Mouse (Mus musculus) thymus, postnatal 36 days (tissue): ENCODE data around the gene Gns.
"Not testable (repeated sequence)": the region's sequence is repeated elsewhere in the genome, so short reads cannot be mapped to it uniquely, and the experiment has no call there.

Experiments used
- DNase-seq, 2 experiments: peaks; one replicate each; pipeline ENCODE4 v3.0.0; 2022; ENCODE audit warnings: mixed read lengths in 2 of 2

Gene Gns

DNA sequence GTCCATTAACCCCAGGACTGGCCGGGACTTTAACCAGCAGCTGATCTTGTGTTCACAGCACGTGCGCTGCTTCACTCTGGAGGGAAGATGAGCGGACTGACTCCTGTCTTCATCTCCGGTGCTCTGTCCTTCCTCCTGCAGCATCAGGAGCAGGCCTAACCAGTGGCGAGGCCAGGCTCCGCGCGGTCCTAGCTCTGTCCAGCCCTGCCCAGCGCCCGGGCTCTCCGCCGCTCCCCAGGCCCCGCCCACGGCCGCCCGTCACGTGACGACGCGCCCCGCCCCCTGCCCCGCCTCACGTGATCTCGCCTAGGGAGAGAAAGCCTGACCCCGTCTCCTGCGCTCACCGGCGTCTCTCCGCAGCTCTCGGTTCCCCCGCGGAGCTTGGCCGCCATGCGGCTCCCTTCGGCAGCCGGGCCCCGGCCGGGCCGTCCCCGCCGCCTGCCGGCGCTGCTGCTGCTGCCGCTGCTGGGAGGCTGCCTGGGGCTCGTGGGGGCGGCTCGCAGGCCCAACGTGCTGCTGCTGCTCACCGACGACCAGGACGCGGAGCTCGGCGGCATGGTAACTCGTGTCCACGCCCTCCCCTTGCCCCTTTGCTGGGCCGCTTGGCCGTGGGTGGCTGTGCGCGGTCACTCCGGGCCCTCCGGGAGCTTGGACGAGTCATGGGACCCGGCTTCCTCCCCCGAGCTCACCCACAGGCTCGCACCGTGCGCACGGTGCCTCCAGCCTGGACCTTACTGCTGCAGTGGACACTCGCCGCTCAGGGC lies at the start of gene Gns:
TSS of gene Gns (plus strand) at position 290 of the 764 bp plus-strand sequence.
- peak; percentile 79 to 80 for DNase-seq

DNA sequence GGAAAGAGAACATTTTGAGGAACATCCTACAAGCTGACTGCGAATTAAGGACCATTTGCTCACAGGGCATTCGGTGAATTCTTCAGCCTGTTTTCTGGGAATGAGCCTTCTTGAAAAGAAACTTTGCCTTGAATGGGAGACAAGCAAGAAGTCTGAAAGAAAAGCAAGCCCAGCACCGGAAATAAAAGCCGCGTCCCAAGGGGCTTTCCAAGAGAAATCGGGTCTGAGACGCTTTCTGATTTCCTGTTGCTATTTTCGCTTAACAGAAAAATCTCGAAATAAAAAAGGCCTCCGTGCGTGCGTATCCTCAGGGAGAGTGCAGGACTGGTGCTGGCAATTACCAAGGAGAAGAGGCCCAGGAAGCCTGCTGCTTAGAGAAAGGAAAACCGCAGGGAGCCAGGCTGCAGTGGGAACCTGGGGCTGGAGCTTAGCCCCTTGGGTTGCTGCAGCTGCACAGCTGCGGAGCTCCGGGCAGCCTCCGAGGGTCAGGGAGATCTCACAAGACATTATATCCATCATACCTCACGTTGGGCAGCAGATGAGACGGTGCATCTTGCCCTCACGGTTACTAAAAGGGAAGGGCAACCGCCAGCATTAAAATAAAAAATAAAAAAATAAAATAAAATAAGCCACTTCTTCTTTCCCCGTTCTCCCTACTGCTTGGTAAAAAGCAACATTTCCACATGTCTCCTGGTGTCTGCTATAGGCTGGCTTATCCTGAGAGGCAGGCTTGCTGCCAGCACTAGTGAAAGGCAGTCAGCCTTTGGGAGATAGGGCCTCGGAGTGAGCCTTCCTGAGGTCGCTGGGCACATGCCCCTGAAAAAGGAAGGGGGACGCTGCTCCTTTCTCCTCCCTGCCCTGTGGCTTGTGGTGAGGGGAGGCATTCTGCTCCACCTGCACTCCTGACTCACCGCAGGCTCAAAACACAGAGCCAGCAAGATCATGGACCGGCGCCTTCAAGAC lies 49.3 kb upstream of the Gns start:
- DNase-seq, result no peak

DNA sequence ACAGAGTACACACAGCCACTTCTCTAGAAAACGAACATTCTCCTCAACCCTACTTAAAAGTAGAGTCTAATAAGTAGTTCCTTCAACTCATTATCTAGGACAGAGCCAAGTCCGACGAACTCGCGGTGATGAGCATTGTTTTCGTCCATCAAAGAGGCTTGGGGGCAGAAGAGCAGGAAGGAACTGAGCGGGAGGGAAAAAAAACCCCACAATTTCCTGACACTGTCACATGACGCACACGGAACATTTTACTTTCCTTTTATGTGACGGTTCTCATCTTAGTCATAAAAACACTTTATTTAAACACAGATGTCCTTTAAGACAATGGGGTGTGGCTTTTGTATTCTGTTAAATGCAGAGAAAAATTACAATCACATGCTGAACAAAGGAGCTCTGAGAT lies 48.5 kb upstream of the Gns start:
- DNase-seq, result no peak

DNA sequence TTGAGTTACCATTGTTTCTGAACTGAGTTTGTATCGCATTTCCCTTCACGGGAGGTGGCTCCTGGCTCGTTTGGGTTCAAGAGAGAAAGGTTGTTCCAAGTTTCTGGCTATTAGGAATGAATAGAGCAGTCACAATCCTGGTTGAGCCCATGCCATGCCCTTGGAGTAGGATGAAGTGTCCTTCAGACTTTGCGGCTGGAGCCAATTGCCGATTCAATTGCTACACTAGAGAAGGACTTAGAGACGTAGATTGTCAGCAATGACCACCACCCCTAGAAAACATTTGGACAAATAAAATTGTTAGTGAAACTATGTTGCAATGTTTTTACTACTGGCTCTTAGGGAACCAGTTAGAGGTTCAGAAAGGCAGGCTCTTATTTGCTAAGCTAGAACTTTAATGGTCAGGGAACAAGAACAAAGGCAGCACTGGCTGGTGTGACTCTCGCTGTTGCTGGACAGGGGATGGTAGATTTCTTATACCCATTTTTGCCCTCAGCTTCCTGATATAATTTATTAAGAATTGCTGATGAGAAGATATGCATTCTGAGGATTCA lies 46.4 kb upstream of the Gns start:
- no peak for DNase-seq

DNA sequence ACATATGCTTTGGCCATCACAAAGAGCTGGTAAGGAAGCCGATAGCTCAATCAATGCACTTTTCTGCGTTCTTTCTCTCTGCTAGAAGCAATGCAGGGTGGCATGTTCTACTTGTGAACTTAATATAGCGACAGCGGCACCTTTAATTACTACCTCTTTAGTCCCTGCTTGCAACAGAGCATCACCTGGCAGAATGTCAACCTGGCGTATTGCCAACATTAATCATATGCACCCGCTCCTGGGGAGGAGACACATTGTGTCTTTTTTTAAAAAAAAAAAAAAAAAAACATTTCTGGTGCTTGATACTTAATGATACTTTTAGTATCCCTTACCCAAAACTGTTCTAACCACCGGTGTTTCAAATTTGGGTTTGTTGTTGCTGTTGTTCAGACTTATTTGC lies 41.4 kb upstream of the Gns start:
- DNase-seq, result no peak

- DNase-seq, result peak in 1 of 2 experiments; percentile 18
These were observed 38.7 kb upstream of the Gns start for GRCm38 (mm10) chr10:121326167-121326566.

DNA sequence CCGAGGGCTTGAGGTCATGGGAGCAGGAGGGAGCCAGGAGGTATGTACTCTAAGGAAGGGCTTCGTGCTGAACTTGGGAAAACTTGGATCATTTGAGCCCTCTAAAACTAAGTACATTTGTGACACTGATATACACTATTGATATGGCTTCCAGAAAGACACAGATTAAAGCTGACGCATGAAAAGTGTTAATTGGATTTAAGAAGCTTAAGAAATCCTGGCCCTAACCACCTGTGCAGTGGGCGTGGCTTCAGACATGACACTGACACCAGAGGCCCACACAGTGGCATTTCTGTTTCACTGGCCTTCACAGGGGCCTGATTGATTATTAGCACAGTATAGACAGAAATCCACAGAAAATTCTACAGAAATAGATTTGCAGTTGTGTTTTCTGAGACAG lies 35.3 kb upstream of the Gns start:
- DNase-seq, result no peak

- DNase-seq, result peak; percentile 62 to 70
These were observed 34.0 kb upstream of the Gns start for GRCm38 (mm10) chr10:121330940-121331339.

DNA sequence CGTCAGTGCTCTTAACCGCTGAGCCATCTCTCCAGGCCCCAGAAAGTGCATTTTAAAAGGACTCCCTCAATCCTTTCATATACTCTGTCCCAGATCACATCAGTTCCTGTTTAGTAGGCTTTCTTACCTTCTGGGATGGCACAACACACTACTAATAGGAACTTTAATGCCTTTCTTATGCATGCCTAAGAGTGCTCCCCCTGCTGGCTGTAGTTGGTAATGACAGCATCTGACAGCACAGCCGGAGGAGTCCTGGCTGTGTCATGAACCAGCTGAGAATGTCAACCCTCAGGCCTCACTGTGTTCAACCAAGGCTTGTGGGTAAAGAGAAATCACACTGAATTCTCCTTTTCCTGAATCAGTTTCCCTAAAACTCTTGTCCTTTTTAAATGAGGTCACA lies 30.3 kb upstream of the Gns start:
- DNase-seq, result peak; percentile 52 to 65

DNA sequence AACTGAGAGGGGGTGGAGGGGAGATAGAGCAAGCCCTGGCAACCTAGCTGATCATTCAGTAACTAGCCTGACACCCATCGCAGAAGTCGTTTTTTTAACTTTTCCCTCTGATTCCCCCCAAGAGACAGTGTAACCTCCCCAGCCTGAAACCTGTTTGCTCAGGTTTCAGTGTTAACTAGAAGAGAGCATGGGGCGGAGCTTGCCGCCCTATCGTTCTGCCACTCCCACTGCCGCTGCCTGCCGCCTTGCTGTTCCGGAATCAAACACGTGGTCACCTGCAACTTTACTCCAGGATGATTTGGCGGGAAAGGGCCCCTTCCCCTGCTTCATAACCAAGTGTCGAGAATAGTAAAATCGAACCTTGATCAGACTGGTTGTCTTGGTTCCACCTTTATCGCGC lies 28.4 kb upstream of the Gns start:
- not testable (repeated sequence) for DNase-seq

DNA sequence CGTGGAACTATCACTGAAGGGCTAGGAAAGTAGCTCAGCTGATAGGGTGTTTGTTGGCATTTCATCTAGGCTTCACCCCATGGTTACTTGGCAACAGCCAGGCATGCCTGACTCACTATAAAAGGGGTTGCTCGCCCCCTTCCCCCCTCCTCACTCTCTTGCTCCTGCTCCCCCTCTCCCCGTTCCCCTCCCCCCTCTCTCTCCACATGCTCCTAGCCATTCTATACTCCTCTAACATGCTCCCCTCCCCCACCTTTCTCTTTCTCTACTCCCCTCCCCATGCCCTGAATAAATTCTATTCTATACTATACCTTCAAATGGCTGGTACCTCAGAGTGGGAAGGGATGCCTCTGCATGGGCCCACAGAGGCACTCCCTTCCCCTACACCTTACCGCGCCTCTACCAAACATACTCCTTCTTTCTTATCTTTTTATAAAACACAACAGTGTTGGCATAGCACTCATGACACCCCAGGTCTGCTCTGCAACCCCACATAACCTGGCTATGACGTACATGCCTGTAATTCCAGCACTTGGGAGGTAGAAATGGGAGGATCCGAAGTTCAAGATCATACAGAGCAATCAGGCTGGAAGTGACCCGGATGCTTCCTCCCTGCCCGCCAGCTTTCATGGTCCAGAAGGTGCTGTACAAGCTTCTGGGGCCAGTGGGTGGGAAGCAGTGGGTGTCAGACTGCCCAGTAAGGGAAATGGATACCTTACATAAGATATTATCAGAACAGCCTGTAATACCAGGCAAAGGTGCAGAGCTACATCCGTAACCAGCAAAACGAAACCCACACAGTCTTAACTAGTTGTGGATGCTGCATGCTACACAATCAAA lies 23.9 kb upstream of the Gns start:
- no peak for DNase-seq

GRCm38 (mm10) chr10:121342260-121342659 lies 22.6 kb upstream of the Gns start:
- DNase-seq, result no peak

DNA sequence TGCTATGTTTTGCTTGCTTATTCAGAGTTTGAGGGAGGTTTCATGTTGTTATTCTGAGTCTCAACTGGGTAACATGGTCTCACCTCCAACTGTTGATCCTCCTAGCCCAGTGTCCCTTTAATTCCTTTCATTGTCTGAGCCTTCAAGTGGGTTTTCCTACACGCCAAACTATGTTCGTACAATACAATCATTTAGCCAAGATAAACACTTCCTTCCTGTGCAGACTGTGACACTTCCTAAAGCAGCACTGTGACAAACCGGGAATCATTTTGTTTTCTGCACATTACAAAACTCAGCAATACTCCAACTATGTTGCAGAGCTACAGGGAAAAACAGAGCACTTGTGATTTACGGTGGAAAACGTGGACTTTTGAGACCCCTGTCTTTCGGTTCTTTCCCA lies 21.0 kb upstream of the Gns start:
- no peak for DNase-seq

GRCm38 (mm10) chr10:121349244-121349643 lies 15.6 kb upstream of the Gns start:
- DNase-seq, result no peak

- DNase-seq, result peak in 1 of 2 experiments; percentile 23
These were observed 14.4 kb upstream of the Gns start for GRCm38 (mm10) chr10:121350357-121351065.

- peak in 1 of 2 experiments; percentile 17 for DNase-seq
These were observed 13.8 kb upstream of the Gns start, which contains the start of gene Tbc1d30 for GRCm38 (mm10) chr10:121351066-121351581. Gene Tbc1d30 (minus strand): TSS chr10:121351278.

- no peak for DNase-seq
These were observed 13.1 kb upstream of the Gns start for GRCm38 (mm10) chr10:121351692-121352290.

- DNase-seq, result no peak
These were observed 4.5 kb upstream of the Gns start for GRCm38 (mm10) chr10:121360358-121360757.

DNA sequence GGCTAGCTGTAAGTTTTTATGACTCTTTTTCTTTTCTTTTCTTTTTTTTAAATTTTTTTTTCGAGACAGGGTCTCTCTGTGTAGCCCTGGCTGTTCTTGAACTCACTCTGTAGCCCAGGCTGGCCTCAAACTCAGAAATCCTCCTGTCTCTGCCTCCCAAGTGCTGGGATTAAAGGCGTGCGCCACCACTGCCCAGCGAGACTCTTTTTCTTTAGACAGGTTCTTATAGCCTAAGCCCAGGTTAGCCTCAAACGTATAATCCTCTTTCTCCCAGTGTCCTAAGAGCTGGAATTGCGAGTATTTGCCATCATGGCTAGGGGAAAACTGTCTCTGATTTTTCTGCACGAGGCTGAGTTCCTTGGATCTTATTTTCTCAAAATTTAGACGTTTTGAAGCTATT lies 1.7 kb upstream of the Gns start:
- no peak for DNase-seq

DNA sequence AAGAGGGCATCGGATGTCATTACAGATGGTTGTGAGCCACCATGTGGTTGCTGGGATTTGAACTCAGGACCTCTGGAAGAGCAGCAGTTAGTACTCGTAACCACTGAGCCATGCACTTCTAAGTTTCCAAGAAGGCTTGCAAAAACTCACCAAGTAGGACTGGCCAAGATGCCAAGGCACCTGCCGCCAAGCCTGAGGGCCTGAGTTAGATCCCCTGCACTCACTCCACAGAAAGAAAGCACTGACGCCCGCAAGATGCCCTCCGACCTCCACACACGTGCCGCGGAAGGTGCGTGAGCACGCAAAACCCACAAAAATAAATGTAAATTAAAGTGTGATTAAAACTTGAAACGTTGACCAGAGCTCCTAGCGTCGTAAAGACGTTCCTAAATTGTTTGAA lies 584 bp upstream of the Gns start:
- no peak for DNase-seq

DNA sequence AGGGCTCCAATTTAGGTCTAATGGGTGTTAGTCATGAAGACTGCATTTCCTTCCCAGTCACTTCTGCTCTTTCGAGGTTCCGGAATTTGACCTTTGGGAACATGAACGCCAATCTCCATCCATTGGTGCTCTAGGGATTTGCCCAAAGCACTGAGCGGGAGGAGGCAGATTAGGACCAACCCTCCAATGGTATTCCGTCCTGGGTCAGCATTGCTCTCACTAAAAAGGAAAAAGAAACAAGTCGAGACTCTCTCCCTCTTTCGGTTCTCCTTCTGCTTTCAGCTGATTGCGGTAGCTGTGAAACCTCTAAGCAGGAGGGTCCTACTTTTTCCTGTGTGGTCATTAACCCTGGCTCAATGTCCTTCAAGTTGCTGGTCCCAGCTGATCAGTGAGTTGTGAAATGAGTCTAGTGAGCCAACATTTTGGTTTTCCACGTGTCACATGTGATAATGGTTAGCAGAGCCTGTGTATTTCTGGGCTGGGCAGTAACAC lies 937 bp downstream of the Gns start:
- no peak for DNase-seq
